ENCODE assay signal across 10 mouse cellular contexts in the genomic region with DNA sequence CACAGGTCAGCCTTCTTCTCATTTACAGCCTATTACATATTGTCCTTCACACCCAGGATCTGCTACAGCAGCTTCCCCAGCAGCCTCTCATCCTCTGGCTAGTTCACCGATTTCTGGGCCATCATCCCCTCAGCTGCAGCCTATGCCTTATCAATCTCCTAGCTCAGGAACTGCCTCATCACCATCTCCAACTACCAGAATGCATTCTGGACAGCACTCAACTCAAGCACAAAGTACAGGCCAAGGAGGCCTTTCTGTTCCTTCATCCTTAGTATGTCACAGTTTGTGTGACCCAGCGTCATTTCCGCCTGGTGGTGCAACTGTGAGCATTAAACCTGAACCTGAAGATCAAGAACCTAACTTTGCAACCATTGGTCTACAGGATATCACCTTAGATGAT. TPM values are rescaled to one million over a fixed set of nuclear protein-coding genes. Genes with fewer than 3 reads are reported as not detected.
DNase-seq lines count a peak whose midpoint lies in the region.
"Had no signal": no experiment of that assay in that cellular context is flagged by ENCODE, and none has a peak within 500 bp of the region (broad histone marks: within the 10 kb centered on the region; RNA-seq: fewer than 3 reads in every experiment).

No protein-coding gene starts in this region.

- peak; percentile 20 to 26 for DNase-seq in gastrocnemius, adult 8-10 months (ENCODE audit: low spot score in 2 of 2)
- no peak for DNase-seq in gastrocnemius, postnatal 14 days
- peak; percentile 28 for DNase-seq in lung, postnatal 10 days
- DNase-seq in lung, postnatal 14 days: no peak
- DNase-seq in urinary bladder, adult 2 months (ENCODE audit: low spot score): peak; percentile 45
- DNase-seq in urinary bladder, postnatal 10 days (ENCODE audit: low spot score): no peak
- no peak for DNase-seq in left cerebral cortex, adult 11 months (ENCODE audit: low spot score)
- no peak for DNase-seq in right cerebral cortex, postnatal 10 days (ENCODE audit: low spot score in 2 of 2)
- DNase-seq: lung, postnatal 36 days; right cerebral cortex, postnatal 25 days had no signal

- intact Hi-C loops in gastrocnemius, postnatal 14 days (cut with DNase I; ENCODE audit: low total_unique reads): no loop called here

RNA-seq across cellular contexts. Expression of a gene that starts 28.0 kb away (rescaled TPM):
- not detected for total RNA-seq in gastrocnemius, adult 8-10 months (2022)
- not detected for total RNA-seq in gastrocnemius, postnatal 14 days (2021)
- 57.5 and 70.1 TPM in 2 replicates for polyA plus RNA-seq in urinary bladder, adult 2 months (2012; rRNA removed)

RNA-seq across cellular contexts. Expression of a gene that starts 41.5 kb away (rescaled TPM):
- 1 to 10 TPM; 3.3 to 5.6 (median 4.0) TPM for total RNA-seq in gastrocnemius, adult 8-10 months (2022)
- total RNA-seq in gastrocnemius, postnatal 14 days (2021): 1 to 10 TPM; 4.5 to 5.0 TPM
- 13.5 and 18.5 TPM in 2 replicates for polyA plus RNA-seq in urinary bladder, adult 2 months (2012; rRNA removed)

RNA-seq across cellular contexts. Expression of a gene that starts 50.1 kb away (rescaled TPM):
- 10 to 100 TPM; 23.6 to 30.5 (median 25.5) TPM for total RNA-seq in gastrocnemius, adult 8-10 months (2022)
- 10 to 100 TPM; 18.4 to 22.0 TPM for total RNA-seq in gastrocnemius, postnatal 14 days (2021)
- 15.4 and 19.9 TPM in 2 replicates for polyA plus RNA-seq in urinary bladder, adult 2 months (2012; rRNA removed)

RNA-seq across cellular contexts. Expression of a gene that starts 59.9 kb away (rescaled TPM):
- 10 to 100 TPM in 2 of 4 experiments, 1 to 10 TPM in 2; 7.2 to 11.4 (median 9.3) TPM for total RNA-seq in gastrocnemius, adult 8-10 months (2022)
- total RNA-seq in gastrocnemius, postnatal 14 days (2021): 1 to 10 TPM; 6.1 to 7.0 TPM
- polyA plus RNA-seq in urinary bladder, adult 2 months (2012; rRNA removed): 36.0 and 45.0 TPM in 2 replicates

Comparison
In these comparisons a context has a peak if more than half of its experiments do, and no peak if none do; other contexts are left out.
1. DNase-seq: peak in gastrocnemius, adult 8-10 months (2 of 2), lung, postnatal 10 days (single experiment) and urinary bladder, adult 2 months (single experiment); none in gastrocnemius, postnatal 14 days (single experiment), lung, postnatal 14 days (single experiment), urinary bladder, postnatal 10 days (single experiment), left cerebral cortex, adult 11 months (single experiment) and right cerebral cortex, postnatal 10 days (0 of 2).